Mouse (Mus musculus) embryonic facial prominence, embryonic 13.5 days (tissue): ENCODE results near the gene Neurod4. TPM values are rescaled to one million over a fixed set of nuclear protein-coding genes. Genes with fewer than 3 reads are reported as not detected.
"Not testable (repeated sequence)": the region's sequence is repeated elsewhere in the genome, so short reads cannot be mapped to it uniquely, and the experiment has no call there.

Experiments
- ATAC-seq: fragments of 200-750 bp; cut with Nextera tagmentation; 2 replicates; pipeline ENCODE4 v1.8.0; 2017; ENCODE audit warnings: low read depth; ENCODE audit not compliant: insufficient number of reproducible peaks, insufficient read depth, low FRiP score, low TSS enrichment
- H3K27ac ChIP-seq: fragments of 300-500 bp; sonication (generic); 2 replicates; pipeline ENCODE4 v1.5.1; 2015; ENCODE audit warnings: moderate library complexity, mild to moderate bottlenecking, inconsistent platforms
- H3K27me3 ChIP-seq: fragments of 300-500 bp; sonication (generic); 2 replicates; pipeline ENCODE4 v1.6.1; 2015; ENCODE audit warnings: mild to moderate bottlenecking, inconsistent platforms
- H3K36me3 ChIP-seq: fragments of 300-500 bp; sonication (generic); 2 replicates; pipeline ENCODE4 v1.6.1; 2015; ENCODE audit warnings: mild to moderate bottlenecking, inconsistent platforms
- H3K4me1 ChIP-seq: fragments of 300-500 bp; sonication (generic); 2 replicates; pipeline ENCODE4 v1.6.1; 2015; ENCODE audit warnings: inconsistent platforms
- H3K4me2 ChIP-seq: fragments of 300-500 bp; sonication (generic); 2 replicates; pipeline ENCODE4 v1.6.1; 2015; ENCODE audit warnings: moderate library complexity, mild to moderate bottlenecking, inconsistent platforms
- H3K4me3 ChIP-seq: fragments of 300-500 bp; sonication (generic); 2 replicates; pipeline ENCODE4 v1.5.1; 2015; ENCODE audit warnings: mild to moderate bottlenecking, inconsistent platforms
- H3K9ac ChIP-seq: fragments of 300-500 bp; sonication (generic); 2 replicates; pipeline ENCODE4 v1.6.1; 2015; ENCODE audit warnings: mild to moderate bottlenecking, inconsistent platforms
- H3K9me3 ChIP-seq: fragments of 300-500 bp; sonication (generic); 2 replicates; pipeline ENCODE4 v1.6.1; 2016; ENCODE audit warnings: inconsistent platforms
- WGBS: fragments of 180-500 bp; shearing (Covaris S2); methylation state at CpG from one replicate; pipeline ENCODE4 v1.1.7; 2015; ENCODE audit warnings: mixed read lengths; 5-methylcytosine and 5-hydroxymethylcytosine counted together
- polyA plus RNA-seq: library from polyadenylated mRNA; unstranded; fragments of >200 nt; fragmentation: Nextera tagmentation; extraction: Ambion mirVana; gene quantifications from 2 replicates; pipeline ENCODE4 v1.2.1, GENCODE M21; 2015

Gene Neurod4
- polyA plus RNA-seq: 0.10 and 0.11 TPM in 2 replicates

DNA sequence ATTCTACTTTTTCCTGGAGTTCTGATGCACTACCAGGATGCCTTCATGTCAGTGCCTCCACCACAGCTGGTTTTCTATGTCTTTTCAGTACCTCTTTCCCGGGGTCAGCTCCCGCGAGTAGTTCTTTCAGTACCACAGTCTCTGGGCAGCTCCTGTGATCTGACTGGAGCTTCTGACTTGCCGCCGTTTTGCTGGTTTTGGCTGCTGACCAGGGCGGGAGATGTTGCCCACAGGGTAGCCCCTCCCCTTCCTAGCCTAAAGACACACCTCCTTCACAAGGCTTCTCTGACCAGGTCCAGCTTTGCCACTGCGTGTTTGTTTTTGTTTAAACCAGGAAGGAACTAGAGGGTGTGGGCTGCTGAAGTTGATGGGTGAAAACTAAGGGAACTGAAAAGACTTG, at the start of gene Neurod4:
Neurod4 (minus strand) TSS at position 175 of the 400 bp plus-strand sequence.
- Histone ChIP-seq H3K36me3 (no peaks in the 10 kb centered on the region), H3K9me3 (no peaks in the 10 kb centered on the region), H3K4me3 (no peak within 1 kb of the TSS), H3K4me1 (no peaks in the 10 kb centered on the region), H3K27ac (no peak within 1 kb of the TSS), H3K9ac (no peak within 1 kb of the TSS), H3K27me3 (no peaks in the 10 kb centered on the region), H3K4me2 (no peak within 1 kb of the TSS)
- no peak for ATAC-seq
- under 1% methylated on average over 7 of the region's 7 CpGs for WGBS

DNA sequence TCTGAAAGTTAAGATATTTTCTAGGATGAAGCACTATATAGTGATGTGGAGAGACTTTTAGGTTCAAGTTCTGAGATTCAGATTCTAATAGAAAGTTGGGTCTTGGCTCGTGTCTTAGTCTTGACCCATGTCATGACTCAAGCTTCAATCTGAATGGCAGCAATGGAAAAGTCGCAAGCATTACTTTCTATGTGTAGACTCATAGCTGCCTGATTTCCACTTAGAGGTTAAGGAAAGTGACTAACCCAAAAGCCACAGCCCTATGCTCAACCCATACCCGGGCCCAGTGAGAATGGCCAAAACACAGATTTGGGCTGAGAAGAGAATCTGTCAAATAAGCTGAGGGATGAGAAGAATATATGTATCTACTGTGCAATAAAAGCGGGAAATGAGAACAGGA, 44.2 kb upstream of the Neurod4 start:
- H3K27ac ChIP-seq: no peak overlapping the region
- no peak; the same call in 1 of the 2 replicates for ATAC-seq
- H3K9me3 ChIP-seq: no peaks in the 10 kb centered on the region
- H3K4me3 ChIP-seq: no peak overlapping the region
- H3K4me2 ChIP-seq: no peak overlapping the region
- no peaks in the 10 kb centered on the region for H3K36me3 ChIP-seq
- H3K27me3 ChIP-seq: no peaks in the 10 kb centered on the region
- H3K9ac ChIP-seq: no peak overlapping the region
- H3K4me1 ChIP-seq: no peaks in the 10 kb centered on the region
- 88% methylated on average over 4 of the region's 4 CpGs for WGBS

DNA sequence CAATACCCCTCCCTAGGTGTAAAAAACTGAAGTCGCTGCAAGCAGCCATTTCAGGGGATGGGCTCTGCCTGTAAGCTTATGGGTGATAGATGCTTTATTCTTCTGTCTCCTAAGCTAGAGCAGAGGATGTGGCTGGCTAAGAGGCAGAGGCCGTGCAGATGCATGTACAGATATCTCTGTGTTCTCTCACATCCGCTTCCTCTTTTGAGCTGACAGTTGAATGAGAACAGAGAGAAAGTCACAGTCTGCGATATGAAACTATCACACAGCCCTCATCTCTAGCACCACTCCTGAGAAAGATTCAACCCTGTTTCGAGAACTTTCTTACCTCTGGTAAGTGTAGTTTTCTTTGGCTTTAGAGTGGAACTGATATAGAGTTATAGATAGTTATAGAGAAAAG, 42.6 kb upstream of the Neurod4 start, which contains the start of gene Tespa1:
Tespa1 (plus strand) TSS at position 234 of the 400 bp plus-strand sequence.
- H3K9ac ChIP-seq: no peak within 1 kb of the TSS
- H3K9me3 ChIP-seq: no peaks in the 10 kb centered on the region
- 84% methylated on average over 5 of the region's 5 CpGs for WGBS
- no peak within 1 kb of the TSS for H3K4me3 ChIP-seq
- H3K4me2 ChIP-seq: no peak within 1 kb of the TSS
- H3K27me3 ChIP-seq: no peaks in the 10 kb centered on the region
- no peaks in the 10 kb centered on the region for H3K4me1 ChIP-seq
- no peak for ATAC-seq
- H3K27ac ChIP-seq: no peak within 1 kb of the TSS
- H3K36me3 ChIP-seq: no peaks in the 10 kb centered on the region

DNA sequence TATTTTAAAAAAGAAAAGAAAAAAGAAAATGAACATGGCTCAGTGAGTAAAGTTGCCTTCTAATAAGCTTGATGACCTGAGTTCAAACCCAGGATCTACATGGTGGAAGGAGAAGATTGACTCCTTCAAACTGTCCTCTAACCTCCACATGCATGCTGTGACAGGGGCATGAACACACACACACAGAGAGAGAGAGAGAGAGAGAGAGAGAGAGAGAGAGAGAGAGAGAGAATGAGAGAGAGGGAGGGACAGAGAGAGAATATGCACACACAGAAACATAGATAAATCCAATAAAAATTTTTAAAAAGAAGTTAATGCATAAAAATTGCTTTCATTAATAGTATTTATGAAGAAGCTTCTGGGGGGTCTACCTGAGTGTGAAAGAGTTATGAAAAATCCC, 42.0 kb upstream of the Neurod4 start:
- Histone ChIP-seq H3K27ac (no peak overlapping the region), H3K4me2 (no peak overlapping the region), H3K9me3 (no peaks in the 10 kb centered on the region), H3K9ac (no peak overlapping the region), H3K4me3 (no peak overlapping the region), H3K36me3 (no peaks in the 10 kb centered on the region), H3K4me1 (no peaks in the 10 kb centered on the region), H3K27me3 (no peaks in the 10 kb centered on the region)
- no peak for ATAC-seq

DNA sequence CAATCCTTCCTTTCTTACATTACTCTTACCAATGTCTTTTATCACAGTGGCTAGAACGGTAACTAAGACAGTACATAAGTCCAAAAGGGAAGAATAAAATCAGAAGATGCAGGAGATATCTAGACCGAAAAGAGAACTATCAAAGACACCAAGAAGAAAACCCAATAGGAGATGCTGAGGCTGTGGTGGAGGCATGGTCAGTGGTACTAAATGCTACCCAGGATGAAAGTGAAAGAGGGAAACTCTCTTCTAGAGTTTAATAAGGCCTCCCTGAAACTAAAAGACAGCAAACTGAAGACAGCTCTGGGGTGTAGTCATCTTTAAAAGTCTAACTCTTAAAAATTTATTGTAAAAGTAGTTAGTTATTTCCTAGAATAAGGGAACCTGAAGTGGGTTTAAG, 40.7 kb upstream of the Neurod4 start:
- H3K4me1 ChIP-seq: no peaks in the 10 kb centered on the region
- 95% methylated on average over 2 of the region's 2 CpGs for WGBS
- no peak overlapping the region for H3K4me2 ChIP-seq
- no peaks in the 10 kb centered on the region for H3K36me3 ChIP-seq
- H3K9ac ChIP-seq: no peak overlapping the region
- no peaks in the 10 kb centered on the region for H3K27me3 ChIP-seq
- no peak overlapping the region for H3K27ac ChIP-seq
- H3K4me3 ChIP-seq: no peak overlapping the region
- ATAC-seq: no peak
- H3K9me3 ChIP-seq: no peaks in the 10 kb centered on the region

DNA sequence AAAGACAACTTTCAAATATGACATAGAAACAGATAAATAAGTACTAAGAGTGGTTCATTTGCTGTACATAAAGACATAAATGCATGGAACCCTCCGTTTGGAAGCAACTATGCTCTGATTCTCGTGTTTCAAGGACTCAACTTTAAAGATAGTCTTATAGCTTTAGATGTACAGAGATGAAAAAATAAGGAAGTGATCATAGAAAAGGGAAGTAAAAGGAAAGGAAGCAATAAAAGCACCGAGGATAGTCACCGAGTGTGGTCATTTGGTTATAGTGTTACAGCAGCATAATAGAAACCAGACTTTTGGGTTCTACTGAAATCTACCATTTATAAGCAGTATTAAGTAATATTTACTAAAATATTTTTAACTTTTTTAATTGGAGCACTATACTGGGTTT, 38.7 kb upstream of the Neurod4 start:
- H3K36me3 ChIP-seq: no peaks in the 10 kb centered on the region
- no peaks in the 10 kb centered on the region for H3K9me3 ChIP-seq
- H3K4me1 ChIP-seq: no peaks in the 10 kb centered on the region
- H3K27me3 ChIP-seq: no peaks in the 10 kb centered on the region
- H3K9ac ChIP-seq: no peak overlapping the region
- H3K27ac ChIP-seq: no peak overlapping the region
- no peak overlapping the region for H3K4me3 ChIP-seq
- H3K4me2 ChIP-seq: no peak overlapping the region
- no peak for ATAC-seq
- WGBS: 46% methylated on average over 4 of the region's 4 CpGs

DNA sequence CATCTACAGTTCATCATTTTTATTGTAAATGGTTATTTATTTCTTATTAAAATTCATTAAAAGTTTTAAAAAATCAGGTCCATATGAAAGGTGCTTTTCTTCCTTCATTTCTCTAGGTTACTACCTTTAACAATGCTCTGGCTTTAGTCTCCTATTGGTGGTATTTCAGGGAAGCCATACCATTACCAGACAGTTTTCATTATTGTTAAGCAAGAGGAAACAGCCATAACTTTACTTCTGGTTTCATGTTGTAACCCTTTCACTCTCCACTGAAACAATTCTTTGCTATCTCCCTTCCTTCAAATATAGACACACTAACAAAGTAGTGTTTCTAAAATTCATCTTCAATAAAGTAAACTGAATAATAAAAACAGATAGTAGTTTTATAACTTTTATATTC, 35.8 kb upstream of the Neurod4 start:
- Histone ChIP-seq H3K4me2 (no peak overlapping the region), H3K27me3 (no peaks in the 10 kb centered on the region), H3K4me3 (no peak overlapping the region), H3K9ac (no peak overlapping the region), H3K36me3 (no peaks in the 10 kb centered on the region), H3K9me3 (no peaks in the 10 kb centered on the region), H3K4me1 (no peaks in the 10 kb centered on the region), H3K27ac (no peak overlapping the region)
- no peak for ATAC-seq

DNA sequence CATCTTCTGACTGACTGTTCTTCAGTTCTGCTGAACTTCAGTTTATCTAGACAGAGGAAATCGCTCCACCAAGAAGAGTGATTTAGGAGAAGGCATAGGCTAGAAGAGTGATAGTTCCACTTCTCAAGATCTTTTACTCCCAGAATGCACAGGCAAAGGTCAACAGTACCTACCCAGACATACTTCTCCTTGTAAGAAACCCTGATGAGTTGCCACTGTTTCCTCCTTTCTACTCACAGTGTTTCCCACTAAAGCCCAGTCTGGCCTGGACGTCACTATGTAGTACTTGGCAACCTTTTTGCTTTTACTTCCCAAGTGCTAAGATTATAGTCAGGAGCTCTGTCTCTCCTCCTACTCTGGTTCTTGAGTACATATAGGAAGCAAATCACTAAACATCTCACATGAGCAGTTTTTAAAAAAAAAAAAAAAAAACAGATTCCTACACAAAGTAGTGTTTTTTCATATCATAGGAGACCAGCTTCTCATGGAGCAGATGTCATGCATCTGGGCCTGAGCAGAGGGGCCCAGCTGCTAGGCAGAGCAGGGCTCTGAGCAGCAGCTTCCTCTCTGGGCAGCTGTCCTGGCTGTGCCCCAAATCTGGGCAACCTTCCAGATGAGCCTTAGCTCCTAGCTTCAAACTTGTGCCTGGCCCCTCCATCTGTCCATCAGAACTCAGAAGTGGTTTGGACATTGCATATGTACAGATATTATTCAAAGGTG, 34.2 kb upstream of the Neurod4 start:
- no peak overlapping the region for H3K4me3 ChIP-seq
- H3K4me2 ChIP-seq: no peak overlapping the region
- H3K9me3 ChIP-seq: no peaks in the 10 kb centered on the region
- 69% methylated on average over 2 of the region's 2 CpGs for WGBS
- H3K36me3 ChIP-seq: no peaks in the 10 kb centered on the region
- no peak overlapping the region for H3K9ac ChIP-seq
- no peak overlapping the region for H3K27ac ChIP-seq
- no peaks in the 10 kb centered on the region for H3K27me3 ChIP-seq
- no peak for ATAC-seq
- H3K4me1 ChIP-seq: no peaks in the 10 kb centered on the region

DNA sequence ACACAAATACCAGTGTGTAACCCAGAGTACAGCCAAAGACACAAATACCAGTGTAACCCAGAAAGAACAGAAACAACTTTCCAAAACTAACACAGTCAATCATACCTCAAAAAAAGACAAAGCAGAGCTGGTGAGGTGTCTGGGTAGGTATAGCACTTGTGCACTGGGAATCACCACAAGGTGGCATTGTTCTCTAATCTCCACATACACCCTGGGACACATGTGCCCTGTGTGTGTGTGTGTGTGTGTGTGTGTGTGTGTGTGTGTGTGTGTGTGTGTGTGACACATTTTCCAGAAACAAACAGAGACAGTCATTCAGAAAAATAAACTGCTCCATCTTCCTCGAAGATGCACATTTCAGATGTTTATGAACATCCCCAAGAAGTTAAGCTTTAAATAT, 33.5 kb upstream of the Neurod4 start:
- H3K36me3 ChIP-seq: no peaks in the 10 kb centered on the region
- WGBS: 75% methylated on average over 1 of the region's 1 CpGs
- H3K9ac ChIP-seq: no peak overlapping the region

DNA sequence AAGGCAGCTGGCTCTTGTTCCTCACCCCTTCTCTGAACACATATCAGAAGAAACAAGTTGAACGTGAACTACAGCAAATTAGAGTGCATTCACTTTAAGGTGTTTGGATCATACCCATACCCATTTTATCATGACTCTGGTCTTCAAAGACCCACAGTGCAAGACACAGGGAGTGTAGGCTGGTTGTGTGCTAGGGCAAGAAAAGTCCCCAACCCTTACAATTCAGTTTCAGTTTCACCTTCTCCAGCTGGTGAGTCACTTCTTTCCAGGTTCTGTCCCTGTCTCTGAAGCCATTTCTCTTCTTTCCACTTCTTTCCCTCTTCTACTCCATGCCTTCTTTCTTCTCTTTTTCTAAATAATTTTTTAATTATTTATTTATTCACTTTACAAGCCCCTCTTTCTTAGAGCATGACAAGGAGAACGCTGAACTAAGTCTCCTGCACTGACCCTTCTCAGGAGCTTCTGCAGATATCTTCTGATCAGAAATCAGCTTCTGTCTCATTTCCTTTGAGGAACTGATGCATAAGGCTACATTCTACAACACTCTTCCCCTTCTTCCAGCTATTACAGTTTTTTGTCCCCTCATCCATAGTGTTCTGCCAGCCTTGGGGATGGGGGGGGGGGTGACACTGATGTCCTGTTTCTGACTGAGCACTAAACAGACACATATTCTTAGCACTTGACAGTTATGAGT, 31.6 kb upstream of the Neurod4 start:
- H3K36me3 ChIP-seq: no peaks in the 10 kb centered on the region
- no peak overlapping the region for H3K4me3 ChIP-seq
- H3K9me3 ChIP-seq: no peaks in the 10 kb centered on the region
- H3K4me1 ChIP-seq: no peaks in the 10 kb centered on the region
- H3K4me2 ChIP-seq: no peak overlapping the region
- WGBS: 88% methylated on average over 2 of the region's 2 CpGs
- no peak for ATAC-seq
- no peak overlapping the region for H3K27ac ChIP-seq
- H3K27me3 ChIP-seq: no peaks in the 10 kb centered on the region
- H3K9ac ChIP-seq: no peak overlapping the region

More for the DNA sequence above, 33.5 kb upstream of the Neurod4 start:
- Histone ChIP-seq H3K27ac (no peak overlapping the region), H3K4me2 (no peak overlapping the region), H3K4me1 (no peaks in the 10 kb centered on the region), H3K4me3 (no peak overlapping the region), H3K27me3 (no peaks in the 10 kb centered on the region), H3K9me3 (no peaks in the 10 kb centered on the region)
- no peak for ATAC-seq

DNA sequence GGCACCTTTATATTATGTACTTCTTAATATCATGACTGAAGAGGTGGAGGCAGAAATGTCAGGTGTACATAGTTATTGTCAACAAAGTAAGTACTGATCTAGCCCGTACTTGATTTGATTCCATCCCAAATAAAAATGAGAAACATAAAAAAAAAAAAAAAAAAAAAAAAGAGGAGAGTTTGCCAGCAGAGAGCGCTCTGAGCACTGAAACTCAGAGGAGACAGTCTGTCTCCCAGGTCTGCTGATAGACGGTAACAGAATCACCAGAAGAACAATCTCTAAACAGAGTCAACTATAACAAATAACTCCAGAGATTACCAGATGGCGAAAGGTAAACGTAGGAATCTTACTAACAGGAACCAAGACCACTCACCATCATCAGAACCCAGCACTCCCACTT, 24.1 kb upstream of the Neurod4 start:
- not testable (repeated sequence) for H3K4me1 ChIP-seq, H3K36me3 ChIP-seq, H3K9ac ChIP-seq, H3K4me3 ChIP-seq, ATAC-seq, H3K27me3 ChIP-seq, H3K4me2 ChIP-seq, H3K27ac ChIP-seq, H3K9me3 ChIP-seq
- 82% methylated on average over 4 of the region's 5 CpGs for WGBS

DNA sequence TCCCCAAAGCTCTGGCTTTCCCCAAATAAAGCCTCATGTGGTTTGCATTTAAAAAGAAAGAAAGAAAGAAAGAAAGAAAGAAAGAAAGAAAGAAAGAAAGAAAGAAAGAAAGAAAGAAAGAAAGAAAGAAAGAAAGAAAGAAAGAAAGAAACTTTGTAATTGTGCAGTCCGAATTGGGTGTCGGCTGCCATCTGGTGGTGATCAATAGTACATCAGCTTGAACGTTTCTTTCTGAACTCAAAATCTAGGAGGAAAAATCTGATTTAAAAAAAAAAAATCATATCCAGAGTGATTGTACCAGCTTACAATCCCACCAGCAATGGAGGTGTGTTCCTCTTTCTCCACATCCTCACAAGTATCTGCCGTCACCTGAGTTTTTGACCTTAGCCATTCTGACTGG, 18.7 kb upstream of the Neurod4 start:
- H3K9me3 ChIP-seq, H3K9ac ChIP-seq, H3K4me3 ChIP-seq, H3K4me1 ChIP-seq, H3K4me2 ChIP-seq, H3K36me3 ChIP-seq, H3K27ac ChIP-seq, H3K27me3 ChIP-seq, ATAC-seq: not testable (repeated sequence)
- 16% methylated on average over 4 of the region's 4 CpGs for WGBS
